Mouse (Mus musculus): ENCODE data around the gene Bsx. TPM values are rescaled to one million over a fixed set of nuclear protein-coding genes. Genes with fewer than 3 reads are reported as not detected.
A peak's percentile ranks its signal among the peaks of the same experiment; 100 is the strongest.

Gene Bsx
- polyA plus RNA-seq, 1 experiment: not detected

- H3K4me3 ChIP-seq: no peak overlapping the region
- H3K27me3 ChIP-seq (ENCODE audit: control insufficient read depth, insufficient read depth, insufficient read length): peaks cover 21% of the 10 kb centered on the region
- no peaks in the 10 kb centered on the region for H3K36me3 ChIP-seq (ENCODE audit: control insufficient read depth, insufficient read depth)
- no peak overlapping the region for H3K4me2 ChIP-seq (ENCODE audit: low read depth)
- TF ChIP-seq USF1 (IDR thresholded peaks at IDR 0.05; ENCODE audit: low read depth) (no peak), MYOD1 (IDR thresholded peaks at IDR 0.05; ENCODE audit: control insufficient read depth in 1 of 3, insufficient read length in 2 of 3, low read depth in 2 of 3) (no peak), POLR2A (IDR thresholded peaks at IDR 0.05; ENCODE audit: insufficient read length, low read depth) (no peak), TCF12 (IDR thresholded peaks at IDR 0.05; ENCODE audit: insufficient read depth, poor library complexity, severe bottlenecking) (no peak), CEBPB (IDR thresholded peaks at IDR 0.05; ENCODE audit: insufficient read depth, poor library complexity, severe bottlenecking) (no peak), SRF (IDR thresholded peaks at IDR 0.05; ENCODE audit: control insufficient read depth, insufficient read length, low read depth) (no peak), TCF3 (IDR thresholded peaks at IDR 0.05; ENCODE audit: insufficient read length, low read depth) (no peak), MYOG (IDR thresholded peaks at IDR 0.05; ENCODE audit: control insufficient read depth in 1 of 3, insufficient read depth in 1 of 3, insufficient read length in 2 of 3, low read depth in 2 of 3) (no peak)
- H3K79me2 ChIP-seq (ENCODE audit: control insufficient read depth, insufficient read depth): no peaks in the 10 kb centered on the region
- no peak overlapping the region for H3ac ChIP-seq (ENCODE audit: control insufficient read depth, insufficient read length)
These were observed 37.2 kb upstream of the Bsx start for GRCm38 (mm10) chr9:40836681-40837080.

GRCm38 (mm10) chr9:40839662-40840061 is 34.3 kb upstream of the Bsx start:
- H3K27me3 ChIP-seq (ENCODE audit: control insufficient read depth, insufficient read depth, insufficient read length): peaks cover 24% of the 10 kb centered on the region
- H3K4me2 ChIP-seq (ENCODE audit: low read depth): no peak overlapping the region
- H3ac ChIP-seq (ENCODE audit: control insufficient read depth, insufficient read length): no peak overlapping the region
- no peak overlapping the region for H3K4me3 ChIP-seq
- TF ChIP-seq SRF (IDR thresholded peaks at IDR 0.05; ENCODE audit: control insufficient read depth, insufficient read length, low read depth) (no peak), POLR2A (IDR thresholded peaks at IDR 0.05; ENCODE audit: insufficient read length, low read depth) (no peak), E2F4 (IDR thresholded peaks at IDR 0.05; ENCODE audit: insufficient read depth) (no peak), MYOG (IDR thresholded peaks at IDR 0.05; ENCODE audit: control insufficient read depth in 1 of 3, insufficient read depth in 1 of 3, insufficient read length in 2 of 3, low read depth in 2 of 3) (no peak), TCF3 (IDR thresholded peaks at IDR 0.05; ENCODE audit: insufficient read length, low read depth) (no peak), TCF12 (IDR thresholded peaks at IDR 0.05; ENCODE audit: insufficient read depth, poor library complexity, severe bottlenecking) (no peak), USF1 (IDR thresholded peaks at IDR 0.05; ENCODE audit: low read depth) (no peak), REST (IDR thresholded peaks at IDR 0.05; ENCODE audit: insufficient read depth, insufficient read length) (no peak), MYOD1 (IDR thresholded peaks at IDR 0.05; ENCODE audit: control insufficient read depth in 1 of 3, insufficient read length in 2 of 3, low read depth in 2 of 3) (no peak), MAX (IDR thresholded peaks at IDR 0.05; ENCODE audit: low read depth) (no peak), POLR2AphosphoS2 (IDR thresholded peaks at IDR 0.05; ENCODE audit: insufficient read length, low read depth) (no peak), CEBPB (IDR thresholded peaks at IDR 0.05; ENCODE audit: insufficient read depth, poor library complexity, severe bottlenecking) (no peak)
- H3K36me3 ChIP-seq (ENCODE audit: control insufficient read depth, insufficient read depth): no peaks in the 10 kb centered on the region
- H3K79me2 ChIP-seq (ENCODE audit: control insufficient read depth, insufficient read depth): no peaks in the 10 kb centered on the region

GRCm38 (mm10) chr9:40851515-40851914 is 22.4 kb upstream of the Bsx start:
- Histone ChIP-seq H3ac (ENCODE audit: control insufficient read depth, insufficient read length) (no peak overlapping the region), H3K4me2 (ENCODE audit: low read depth) (no peak overlapping the region), H3K4me3 (no peak overlapping the region), H3K27me3 (ENCODE audit: control insufficient read depth, insufficient read depth, insufficient read length) (peaks cover 20% of the 10 kb centered on the region), H3K79me2 (ENCODE audit: control insufficient read depth, insufficient read depth) (no peaks in the 10 kb centered on the region), H3K36me3 (ENCODE audit: control insufficient read depth, insufficient read depth) (no peaks in the 10 kb centered on the region)
- TF ChIP-seq REST (IDR thresholded peaks at IDR 0.05; ENCODE audit: insufficient read depth, insufficient read length) (no peak), SRF (IDR thresholded peaks at IDR 0.05; ENCODE audit: control insufficient read depth, insufficient read length, low read depth) (no peak), TCF3 (IDR thresholded peaks at IDR 0.05; ENCODE audit: insufficient read length, low read depth) (no peak), MYOG (IDR thresholded peaks at IDR 0.05; ENCODE audit: control insufficient read depth in 1 of 3, insufficient read depth in 1 of 3, insufficient read length in 2 of 3, low read depth in 2 of 3) (no peak), POLR2A (IDR thresholded peaks at IDR 0.05; ENCODE audit: insufficient read length, low read depth) (no peak), MAX (IDR thresholded peaks at IDR 0.05; ENCODE audit: low read depth) (no peak), MYOD1 (IDR thresholded peaks at IDR 0.05; ENCODE audit: control insufficient read depth in 1 of 3, insufficient read length in 2 of 3, low read depth in 2 of 3) (no peak), CEBPB (IDR thresholded peaks at IDR 0.05; ENCODE audit: insufficient read depth, poor library complexity, severe bottlenecking) (no peak), USF1 (IDR thresholded peaks at IDR 0.05; ENCODE audit: low read depth) (no peak), TCF12 (IDR thresholded peaks at IDR 0.05; ENCODE audit: insufficient read depth, poor library complexity, severe bottlenecking) (no peak), POLR2AphosphoS2 (IDR thresholded peaks at IDR 0.05; ENCODE audit: insufficient read length, low read depth) (no peak), E2F4 (IDR thresholded peaks at IDR 0.05; ENCODE audit: insufficient read depth) (no peak)

- Histone ChIP-seq H3ac (ENCODE audit: control insufficient read depth, insufficient read length) (no peak overlapping the region), H3K79me2 (ENCODE audit: control insufficient read depth, insufficient read depth) (no peaks in the 10 kb centered on the region), H3K4me2 (ENCODE audit: low read depth) (peak overlapping the region; percentile 61), H3K36me3 (ENCODE audit: control insufficient read depth, insufficient read depth) (no peaks in the 10 kb centered on the region), H3K27me3 (ENCODE audit: control insufficient read depth, insufficient read depth, insufficient read length) (peaks cover 4% of the 10 kb centered on the region), H3K4me3 (no peak overlapping the region)
- no peak for TF ChIP-seq MAX (IDR thresholded peaks at IDR 0.05; ENCODE audit: low read depth)
- no peak for TF ChIP-seq SRF (IDR thresholded peaks at IDR 0.05; ENCODE audit: control insufficient read depth, insufficient read length, low read depth)
- TF ChIP-seq E2F4 (IDR thresholded peaks at IDR 0.05; ENCODE audit: insufficient read depth): no peak
- no peak for TF ChIP-seq CEBPB (IDR thresholded peaks at IDR 0.05; ENCODE audit: insufficient read depth, poor library complexity, severe bottlenecking)
- TF ChIP-seq POLR2A (IDR thresholded peaks at IDR 0.05; ENCODE audit: insufficient read length, low read depth): no peak
- no peak for TF ChIP-seq REST (IDR thresholded peaks at IDR 0.05; ENCODE audit: insufficient read depth, insufficient read length)
- TF ChIP-seq MYOD1 (IDR thresholded peaks at IDR 0.05; ENCODE audit: control insufficient read depth in 1 of 3, insufficient read length in 2 of 3, low read depth in 2 of 3): no peak
- no peak for TF ChIP-seq TCF3 (IDR thresholded peaks at IDR 0.05; ENCODE audit: insufficient read length, low read depth)
- no peak for TF ChIP-seq TCF12 (IDR thresholded peaks at IDR 0.05; ENCODE audit: insufficient read depth, poor library complexity, severe bottlenecking)
- no peak for TF ChIP-seq POLR2AphosphoS2 (IDR thresholded peaks at IDR 0.05; ENCODE audit: insufficient read length, low read depth)
- TF ChIP-seq USF1 (IDR thresholded peaks at IDR 0.05; ENCODE audit: low read depth): no peak
- no peak for TF ChIP-seq MYOG (IDR thresholded peaks at IDR 0.05; ENCODE audit: control insufficient read depth in 1 of 3, insufficient read depth in 1 of 3, insufficient read length in 2 of 3, low read depth in 2 of 3)
These were observed 15.3 kb upstream of the Bsx start for GRCm38 (mm10) chr9:40858461-40859160.
